Mouse (Mus musculus): ENCODE measurements around the gene Arnt. TPM values are rescaled to one million over a fixed set of nuclear protein-coding genes. Genes with fewer than 3 reads are reported as not detected.

The Arnt gene
- polyA plus RNA-seq, 1 experiment: 19.5 TPM

- no peak overlapping the region for H3K4me3 ChIP-seq (ENCODE audit: extremely low read depth, insufficient read depth, insufficient read length)
- H3K27ac ChIP-seq (ENCODE audit: insufficient read depth, low read length): no peak overlapping the region
- H3K36me3 ChIP-seq (ENCODE audit: control insufficient read depth, insufficient read depth, low read length): peaks cover 25% of the 10 kb centered on the region
- H3K27me3 ChIP-seq (ENCODE audit: control insufficient read depth, insufficient read depth, low read length): no peaks in the 10 kb centered on the region
- no peak for DNase-seq (ENCODE audit: low read depth in 1 of 2, low spot score in 2 of 2)
- TF ChIP-seq POLR2A (IDR thresholded peaks at IDR 0.05; ENCODE audit: low read depth, low read length) (no peak), CTCF (IDR thresholded peaks at IDR 0.05; ENCODE audit: extremely low read depth, insufficient read depth, insufficient read length, insufficient replicate concordance) (no peak)
- WGBS: 94% methylated on average over 3 of the region's 3 CpGs
- no peaks in the 10 kb centered on the region for H3K4me1 ChIP-seq (ENCODE audit: control insufficient read depth, insufficient read depth, insufficient read length)
Measured at GRCm38 (mm10) chr3:95488679-95489078, 54.5 kb downstream of the Arnt start.

GRCm38 (mm10) chr3:95490238-95490637 lies 56.0 kb downstream of the Arnt start:
- no peak overlapping the region for H3K27ac ChIP-seq (ENCODE audit: insufficient read depth, low read length)
- no peaks in the 10 kb centered on the region for H3K4me1 ChIP-seq (ENCODE audit: control insufficient read depth, insufficient read depth, insufficient read length)
- no peaks in the 10 kb centered on the region for H3K27me3 ChIP-seq (ENCODE audit: control insufficient read depth, insufficient read depth, low read length)
- no peak overlapping the region for H3K4me3 ChIP-seq (ENCODE audit: extremely low read depth, insufficient read depth, insufficient read length)
- peaks cover 28% of the 10 kb centered on the region for H3K36me3 ChIP-seq (ENCODE audit: control insufficient read depth, insufficient read depth, low read length)
- no peak for DNase-seq (ENCODE audit: low read depth in 1 of 2, low spot score in 2 of 2)
- TF ChIP-seq POLR2A (IDR thresholded peaks at IDR 0.05; ENCODE audit: low read depth, low read length) (no peak), CTCF (IDR thresholded peaks at IDR 0.05; ENCODE audit: extremely low read depth, insufficient read depth, insufficient read length, insufficient replicate concordance) (no peak)
- 94% methylated on average over 2 of the region's 2 CpGs for WGBS

- WGBS: 70% methylated on average over 6 of the region's 6 CpGs
- peaks cover 30% of the 10 kb centered on the region for H3K36me3 ChIP-seq (ENCODE audit: control insufficient read depth, insufficient read depth, low read length)
- no peaks in the 10 kb centered on the region for H3K4me1 ChIP-seq (ENCODE audit: control insufficient read depth, insufficient read depth, insufficient read length)
- no peak overlapping the region for H3K27ac ChIP-seq (ENCODE audit: insufficient read depth, low read length)
- no peak overlapping the region for H3K4me3 ChIP-seq (ENCODE audit: extremely low read depth, insufficient read depth, insufficient read length)
- no peaks in the 10 kb centered on the region for H3K27me3 ChIP-seq (ENCODE audit: control insufficient read depth, insufficient read depth, low read length)
- TF ChIP-seq CTCF (IDR thresholded peaks at IDR 0.05; ENCODE audit: extremely low read depth, insufficient read depth, insufficient read length, insufficient replicate concordance) (peak; percentile 71; the same call in 1 of the 2 replicates), POLR2A (IDR thresholded peaks at IDR 0.05; ENCODE audit: low read depth, low read length) (no peak)
- DNase-seq (ENCODE audit: low read depth in 1 of 2, low spot score in 2 of 2): peak; percentile 11 to 55
Measured at GRCm38 (mm10) chr3:95494342-95494741, 60.2 kb downstream of the Arnt start.

GRCm38 (mm10) chr3:95498229-95498628 lies 64.0 kb downstream of the Arnt start:
- H3K27ac ChIP-seq (ENCODE audit: insufficient read depth, low read length): no peak overlapping the region
- no peak overlapping the region for H3K4me3 ChIP-seq (ENCODE audit: extremely low read depth, insufficient read depth, insufficient read length)
- 79% methylated on average over 2 of the region's 2 CpGs for WGBS

GRCm38 (mm10) chr3:95499024-95499423 lies 64.8 kb downstream of the Arnt start, which contains the start of gene Ctsk:
Ctsk (plus strand) TSS chr3:95499256.
- H3K27ac ChIP-seq (ENCODE audit: insufficient read depth, low read length): no peak within 1 kb of the TSS
- DNase-seq (ENCODE audit: low read depth in 1 of 2, low spot score in 2 of 2): no peak
- no peaks in the 10 kb centered on the region for H3K27me3 ChIP-seq (ENCODE audit: control insufficient read depth, insufficient read depth, low read length)
- no peak within 1 kb of the TSS for H3K4me3 ChIP-seq (ENCODE audit: extremely low read depth, insufficient read depth, insufficient read length)
- no peaks in the 10 kb centered on the region for H3K4me1 ChIP-seq (ENCODE audit: control insufficient read depth, insufficient read depth, insufficient read length)
- 93% methylated on average over 7 of the region's 7 CpGs for WGBS
- peaks cover 10% of the 10 kb centered on the region for H3K36me3 ChIP-seq (ENCODE audit: control insufficient read depth, insufficient read depth, low read length)
- no peak for TF ChIP-seq CTCF (IDR thresholded peaks at IDR 0.05; ENCODE audit: extremely low read depth, insufficient read depth, insufficient read length, insufficient replicate concordance)
- TF ChIP-seq POLR2A (IDR thresholded peaks at IDR 0.05; ENCODE audit: low read depth, low read length): no peak

More at GRCm38 (mm10) chr3:95498229-95498628, 64.0 kb downstream of the Arnt start:
- no peak for DNase-seq (ENCODE audit: low read depth in 1 of 2, low spot score in 2 of 2)
- H3K4me1 ChIP-seq (ENCODE audit: control insufficient read depth, insufficient read depth, insufficient read length): no peaks in the 10 kb centered on the region
- TF ChIP-seq CTCF (IDR thresholded peaks at IDR 0.05; ENCODE audit: extremely low read depth, insufficient read depth, insufficient read length, insufficient replicate concordance) (no peak), POLR2A (IDR thresholded peaks at IDR 0.05; ENCODE audit: low read depth, low read length) (no peak)
- no peaks in the 10 kb centered on the region for H3K27me3 ChIP-seq (ENCODE audit: control insufficient read depth, insufficient read depth, low read length)
- peaks cover 14% of the 10 kb centered on the region for H3K36me3 ChIP-seq (ENCODE audit: control insufficient read depth, insufficient read depth, low read length)

- H3K4me3 ChIP-seq (ENCODE audit: extremely low read depth, insufficient read depth, insufficient read length): no peak overlapping the region
- WGBS: 75% methylated on average over 10 of the region's 10 CpGs
- TF ChIP-seq CTCF (IDR thresholded peaks at IDR 0.05; ENCODE audit: extremely low read depth, insufficient read depth, insufficient read length, insufficient replicate concordance) (no peak), POLR2A (IDR thresholded peaks at IDR 0.05; ENCODE audit: low read depth, low read length) (no peak)
- no peaks in the 10 kb centered on the region for H3K27me3 ChIP-seq (ENCODE audit: control insufficient read depth, insufficient read depth, low read length)
- H3K36me3 ChIP-seq (ENCODE audit: control insufficient read depth, insufficient read depth, low read length): peaks cover 7% of the 10 kb centered on the region; the same call in 1 of the 2 replicates
- H3K27ac ChIP-seq (ENCODE audit: insufficient read depth, low read length): no peak overlapping the region
- no peak for DNase-seq (ENCODE audit: low read depth in 1 of 2, low spot score in 2 of 2)
- H3K4me1 ChIP-seq (ENCODE audit: control insufficient read depth, insufficient read depth, insufficient read length): no peaks in the 10 kb centered on the region
Measured at GRCm38 (mm10) chr3:95499496-95500140, 65.4 kb downstream of the Arnt start.

- H3K36me3 ChIP-seq (ENCODE audit: control insufficient read depth, insufficient read depth, low read length): no peaks in the 10 kb centered on the region
- TF ChIP-seq POLR2A (IDR thresholded peaks at IDR 0.05; ENCODE audit: low read depth, low read length): no peak
- no peak for TF ChIP-seq CTCF (IDR thresholded peaks at IDR 0.05; ENCODE audit: extremely low read depth, insufficient read depth, insufficient read length, insufficient replicate concordance)
- no peak overlapping the region for H3K4me3 ChIP-seq (ENCODE audit: extremely low read depth, insufficient read depth, insufficient read length)
- no peaks in the 10 kb centered on the region for H3K4me1 ChIP-seq (ENCODE audit: control insufficient read depth, insufficient read depth, insufficient read length)
- WGBS: 63% methylated on average over 2 of the region's 2 CpGs
- no peak for DNase-seq (ENCODE audit: low read depth in 1 of 2, low spot score in 2 of 2)
- no peaks in the 10 kb centered on the region for H3K27me3 ChIP-seq (ENCODE audit: control insufficient read depth, insufficient read depth, low read length)
- no peak overlapping the region for H3K27ac ChIP-seq (ENCODE audit: insufficient read depth, low read length)
Measured at GRCm38 (mm10) chr3:95502312-95502711, 68.1 kb downstream of the Arnt start.

All from spleen, adult 2 months (tissue).